Mouse (Mus musculus) myocyte (in vitro differentiated cells): ENCODE data around the gene Fgd1. TPM values are rescaled to one million over a fixed set of nuclear protein-coding genes. Genes with fewer than 3 reads are reported as not detected.

Experiments used
- H3K27me3 ChIP-seq: one replicate; pipeline ENCODE4 v1.6.1; 2011; ENCODE audit not compliant: control insufficient read depth, insufficient read depth, insufficient read length
- H3K36me3 ChIP-seq: one replicate; pipeline ENCODE4 v1.6.1; 2011; ENCODE audit not compliant: control insufficient read depth, insufficient read depth
- H3K4me2 ChIP-seq: one replicate; pipeline ENCODE4 v1.6.1; 2011; ENCODE audit warnings: low read depth, control low read depth
- H3K4me3 ChIP-seq: one replicate; pipeline ENCODE4 v1.5.1; 2011; ENCODE audit warnings: mild to moderate bottlenecking, control low read depth, moderate library complexity
- H3K79me2 ChIP-seq: one replicate; pipeline ENCODE4 v1.6.1; 2011; ENCODE audit not compliant: control insufficient read depth, insufficient read depth
- H3ac ChIP-seq: one replicate; pipeline ENCODE4 v1.6.1; 2011; ENCODE audit not compliant: control insufficient read depth, insufficient read length
- CEBPB ChIP-seq: IDR thresholded peaks from 2 replicates; pipeline ENCODE4 v1.6.1; 2011; ENCODE audit warnings: mild to moderate bottlenecking, moderate library complexity; ENCODE audit not compliant: poor library complexity, insufficient read depth, severe bottlenecking
- E2F4 ChIP-seq: IDR thresholded peaks from one replicate; pipeline ENCODE4 v1.6.1; 2011; ENCODE audit warnings: mild to moderate bottlenecking, control low read depth, moderate library complexity; ENCODE audit not compliant: insufficient read depth
- MAX ChIP-seq: IDR thresholded peaks from one replicate; pipeline ENCODE4 v1.6.1; 2011; ENCODE audit warnings: low read depth, mild to moderate bottlenecking, control low read depth
- MYOD1 ChIP-seq, 3 experiments: IDR thresholded peaks; one replicate each; pipeline ENCODE4 v1.6.1; 2011; ENCODE audit warnings: control low read depth in 2 of 3, low read depth in 2 of 3, mild to moderate bottlenecking in 2 of 3, moderate library complexity in 1 of 3; ENCODE audit not compliant: insufficient read length in 2 of 3, control insufficient read depth in 1 of 3
- MYOG ChIP-seq, 3 experiments: IDR thresholded peaks; one replicate each; pipeline ENCODE4 v1.6.1; 2011; ENCODE audit warnings: control low read depth in 2 of 3, low read depth in 2 of 3, mild to moderate bottlenecking in 2 of 3; ENCODE audit not compliant: insufficient read length in 2 of 3, control insufficient read depth in 1 of 3, insufficient read depth in 1 of 3
- POLR2A ChIP-seq: IDR thresholded peaks from one replicate; pipeline ENCODE4 v1.6.1; 2011; ENCODE audit warnings: low read depth, mild to moderate bottlenecking, control low read depth, moderate library complexity; ENCODE audit not compliant: insufficient read length
- POLR2AphosphoS2 ChIP-seq: IDR thresholded peaks from one replicate; pipeline ENCODE4 v1.6.1; 2011; ENCODE audit warnings: low read depth, control low read depth; ENCODE audit not compliant: insufficient read length
- REST ChIP-seq: IDR thresholded peaks from one replicate; pipeline ENCODE4 v1.6.1; 2011; ENCODE audit warnings: mild to moderate bottlenecking, control low read depth, moderate library complexity; ENCODE audit not compliant: insufficient read depth, insufficient read length
- SRF ChIP-seq: IDR thresholded peaks from one replicate; pipeline ENCODE4 v1.6.1; 2011; ENCODE audit warnings: low read depth; ENCODE audit not compliant: control insufficient read depth, insufficient read length
- TCF12 ChIP-seq: IDR thresholded peaks from one replicate; pipeline ENCODE4 v1.6.1; 2011; ENCODE audit warnings: mild to moderate bottlenecking, control low read depth; ENCODE audit not compliant: poor library complexity, insufficient read depth, severe bottlenecking
- TCF3 ChIP-seq: IDR thresholded peaks from one replicate; pipeline ENCODE4 v1.6.1; 2011; ENCODE audit warnings: low read depth, control low read depth; ENCODE audit not compliant: insufficient read length
- USF1 ChIP-seq: IDR thresholded peaks from one replicate; pipeline ENCODE4 v1.6.1; 2011; ENCODE audit warnings: low read depth, mild to moderate bottlenecking, control low read depth, moderate library complexity
- polyA plus RNA-seq: library from polyadenylated mRNA; unstranded; fragments of >200 nt; fragmentation: generic; extraction: Trizol; gene quantifications from one replicate; pipeline ENCODE4 v1.2.1, GENCODE M21; 2012; ENCODE audit warnings: missing spikeins

Fgd1 gene
- polyA plus RNA-seq, 1 experiment = 8.5 TPM

DNA sequence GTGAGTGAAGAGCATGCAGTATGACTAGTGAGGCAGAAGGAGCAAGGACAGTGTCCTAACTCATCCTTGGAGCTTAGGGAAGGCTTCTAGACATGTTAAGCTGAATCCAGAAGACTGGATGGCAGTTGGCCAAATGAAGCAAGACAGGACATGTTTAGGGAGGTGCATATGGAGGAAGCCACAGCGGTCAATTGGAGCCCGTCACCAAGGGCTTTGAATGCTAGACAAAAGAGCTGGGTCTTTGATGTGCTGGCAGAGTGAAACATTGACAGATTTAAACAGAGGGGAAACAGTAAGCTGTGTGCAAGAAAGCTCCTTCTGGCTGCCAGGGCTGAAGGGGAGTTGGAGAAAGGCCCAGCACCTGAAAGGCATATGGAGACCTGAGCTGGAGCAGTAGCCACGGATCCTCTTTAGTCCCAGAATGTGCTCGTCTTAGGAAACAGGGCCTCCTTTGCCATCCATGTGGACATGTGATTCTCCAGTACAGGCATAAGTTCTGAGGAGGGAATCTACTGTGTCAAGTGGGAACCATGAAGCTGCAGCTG lies 31.1 kb downstream of the Fgd1 start:
- no peak overlapping the region for H3ac ChIP-seq
- no peaks in the 10 kb centered on the region for H3K27me3 ChIP-seq
- no peaks in the 10 kb centered on the region for H3K79me2 ChIP-seq
- no peak overlapping the region for H3K4me2 ChIP-seq
- no peaks in the 10 kb centered on the region for H3K36me3 ChIP-seq
- TF ChIP-seq MYOD1 (IDR thresholded peaks at IDR 0.05; ENCODE audit: control insufficient read depth in 1 of 3, insufficient read length in 2 of 3, low read depth in 2 of 3) (no peak), MAX (no peak), REST (no peak), MYOG (IDR thresholded peaks at IDR 0.05; ENCODE audit: control insufficient read depth in 1 of 3, insufficient read depth in 1 of 3, insufficient read length in 2 of 3, low read depth in 2 of 3) (no peak), SRF (no peak), CEBPB (no peak), POLR2A (no peak), POLR2AphosphoS2 (no peak), TCF12 (no peak), TCF3 (no peak), USF1 (no peak), E2F4 (no peak)
- no peak overlapping the region for H3K4me3 ChIP-seq

GRCm38 (mm10) chrX:151085599-151085998 lies 39.6 kb downstream of the Fgd1 start:
- no peaks in the 10 kb centered on the region for H3K36me3 ChIP-seq

GRCm38 (mm10) chrX:151087418-151087817 lies 41.5 kb downstream of the Fgd1 start:
- no peak overlapping the region for H3K4me2 ChIP-seq
- H3ac ChIP-seq = no peak overlapping the region
- no peak overlapping the region for H3K4me3 ChIP-seq
- TF ChIP-seq MYOG (IDR thresholded peaks at IDR 0.05; ENCODE audit: control insufficient read depth in 1 of 3, insufficient read depth in 1 of 3, insufficient read length in 2 of 3, low read depth in 2 of 3) = no peak
- TF ChIP-seq E2F4 = no peak
- TF ChIP-seq MYOD1 (IDR thresholded peaks at IDR 0.05; ENCODE audit: control insufficient read depth in 1 of 3, insufficient read length in 2 of 3, low read depth in 2 of 3) = no peak
- no peak for TF ChIP-seq POLR2A
- TF ChIP-seq POLR2AphosphoS2 = no peak
- no peak for TF ChIP-seq MAX
- no peaks in the 10 kb centered on the region for H3K36me3 ChIP-seq
- no peaks in the 10 kb centered on the region for H3K79me2 ChIP-seq
- no peaks in the 10 kb centered on the region for H3K27me3 ChIP-seq

More at GRCm38 (mm10) chrX:151085599-151085998, 39.6 kb downstream of the Fgd1 start:
- Histone ChIP-seq H3K27me3 (no peaks in the 10 kb centered on the region), H3K4me2 (no peak overlapping the region), H3K4me3 (no peak overlapping the region), H3ac (no peak overlapping the region), H3K79me2 (no peaks in the 10 kb centered on the region)
- TF ChIP-seq POLR2AphosphoS2 (no peak), USF1 (no peak), REST (no peak), TCF12 (no peak), SRF (no peak), CEBPB (no peak), POLR2A (no peak), MYOD1 (IDR thresholded peaks at IDR 0.05; ENCODE audit: control insufficient read depth in 1 of 3, insufficient read length in 2 of 3, low read depth in 2 of 3) (no peak), MYOG (IDR thresholded peaks at IDR 0.05; ENCODE audit: control insufficient read depth in 1 of 3, insufficient read depth in 1 of 3, insufficient read length in 2 of 3, low read depth in 2 of 3) (no peak), MAX (no peak), E2F4 (no peak), TCF3 (no peak)

- peak within 1 kb of the TSS; percentile 48 for H3K4me3 ChIP-seq
- peak within 1 kb of the TSS; percentile 5 for H3ac ChIP-seq
- no peaks in the 10 kb centered on the region for H3K36me3 ChIP-seq
- no peaks in the 10 kb centered on the region for H3K27me3 ChIP-seq
- TF ChIP-seq CEBPB = no peak
- TF ChIP-seq USF1 = peak; percentile 96
- peak; percentile 56 for TF ChIP-seq E2F4
- no peak for TF ChIP-seq MAX
- no peak for TF ChIP-seq MYOD1 (IDR thresholded peaks at IDR 0.05; ENCODE audit: control insufficient read depth in 1 of 3, insufficient read length in 2 of 3, low read depth in 2 of 3)
- peak; percentile 67 for TF ChIP-seq POLR2A
- peak; percentile 54 for TF ChIP-seq POLR2AphosphoS2
- peak within 1 kb of the TSS; percentile 71 for H3K4me2 ChIP-seq
- H3K79me2 ChIP-seq = peaks cover 19% of the 10 kb centered on the region
Observed at GRCm38 (mm10) chrX:151096171-151097058, 50.5 kb downstream of the Fgd1 start, which contains the start of gene Tsr2. Gene Tsr2 (minus strand): TSS chrX:151096543.
